Mouse (Mus musculus): ENCODE results near the gene Ctsd. TPM values are rescaled to one million over a fixed set of nuclear protein-coding genes. Genes with fewer than 3 reads are reported as not detected.

Gene Ctsd
- total RNA-seq, 1 experiment: 535 TPM

DNA sequence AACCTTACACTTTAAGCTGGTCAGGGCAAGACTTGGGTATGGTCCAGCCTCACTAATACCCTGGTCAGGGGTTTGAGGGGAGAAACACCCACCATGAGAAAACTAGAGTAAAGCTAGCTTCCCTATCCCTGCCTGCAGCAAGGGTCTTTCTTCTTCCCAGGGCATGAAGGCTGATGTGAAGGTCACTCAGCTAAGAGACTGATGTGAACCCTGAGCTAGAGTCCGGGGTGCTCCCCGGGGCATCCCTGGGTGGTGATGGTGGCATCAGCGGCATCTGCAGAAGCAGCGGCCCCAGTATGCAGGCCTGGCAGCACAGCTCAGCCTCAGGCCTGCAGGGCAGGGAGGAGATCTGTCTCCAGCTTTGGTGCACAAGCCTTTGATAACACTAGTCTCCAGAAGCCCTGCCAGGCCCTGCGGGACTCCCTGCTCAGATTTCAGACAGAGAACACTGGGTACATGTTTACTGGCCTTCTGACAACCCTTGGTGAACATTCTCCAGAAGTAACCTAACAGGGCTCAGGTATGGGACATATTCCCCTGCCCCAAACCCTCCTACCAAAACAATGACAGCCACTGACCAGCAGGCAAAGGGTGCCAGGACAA lies 13.3 kb downstream of the Ctsd start:
- DNase-seq (ENCODE audit: low read depth, low spot score): no peak
- Histone ChIP-seq H3K9me3 (ENCODE audit: control insufficient read depth, insufficient read depth, low read depth, low read length) (no peaks in the 10 kb centered on the region), H3K4me1 (ENCODE audit: control insufficient read depth in 2 of 2, insufficient read depth in 2 of 2, low read length in 2 of 2, poor library complexity in 1 of 2) (peaks cover 0 to 8% of the 10 kb centered on the region in 2 experiments; a peak in 2 of 4 replicates), H3K9ac (ENCODE audit: insufficient read depth, low read depth, low read length, poor library complexity, severe bottlenecking) (no peak overlapping the region), H3K36me3 (ENCODE audit: control insufficient read depth, insufficient read depth, low read length, poor library complexity, severe bottlenecking) (peaks cover 34% of the 10 kb centered on the region), H3K27ac (ENCODE audit: insufficient read depth, low read depth, low read length, poor library complexity, severe bottlenecking) (no peak overlapping the region), H3K4me3 (ENCODE audit: insufficient read depth in 1 of 2, low read depth in 1 of 2, low read length in 2 of 2, poor library complexity in 1 of 2, severe bottlenecking in 1 of 2) (no peak overlapping the region)
- no peak for TF ChIP-seq ZNF384 (IDR thresholded peaks at IDR 0.05; ENCODE audit: low read depth, low read length)
- TF ChIP-seq ZC3H11A (IDR thresholded peaks at IDR 0.05; ENCODE audit: borderline replicate concordance, low read depth, low read length): no peak
- no peak for TF ChIP-seq CHD2 (IDR thresholded peaks at IDR 0.05; ENCODE audit: low read depth, low read length)
- TF ChIP-seq MAFK (IDR thresholded peaks at IDR 0.05; ENCODE audit: insufficient read depth, low read depth, low read length): no peak
- TF ChIP-seq HCFC1 (IDR thresholded peaks at IDR 0.05; ENCODE audit: borderline replicate concordance, insufficient read depth, low read length): no peak
- in situ Hi-C loops (cut with MboI; ENCODE audit: low sequenced_read_pairs in 2 of 2, unreplicated experiment in 2 of 2): no loop called here

DNA sequence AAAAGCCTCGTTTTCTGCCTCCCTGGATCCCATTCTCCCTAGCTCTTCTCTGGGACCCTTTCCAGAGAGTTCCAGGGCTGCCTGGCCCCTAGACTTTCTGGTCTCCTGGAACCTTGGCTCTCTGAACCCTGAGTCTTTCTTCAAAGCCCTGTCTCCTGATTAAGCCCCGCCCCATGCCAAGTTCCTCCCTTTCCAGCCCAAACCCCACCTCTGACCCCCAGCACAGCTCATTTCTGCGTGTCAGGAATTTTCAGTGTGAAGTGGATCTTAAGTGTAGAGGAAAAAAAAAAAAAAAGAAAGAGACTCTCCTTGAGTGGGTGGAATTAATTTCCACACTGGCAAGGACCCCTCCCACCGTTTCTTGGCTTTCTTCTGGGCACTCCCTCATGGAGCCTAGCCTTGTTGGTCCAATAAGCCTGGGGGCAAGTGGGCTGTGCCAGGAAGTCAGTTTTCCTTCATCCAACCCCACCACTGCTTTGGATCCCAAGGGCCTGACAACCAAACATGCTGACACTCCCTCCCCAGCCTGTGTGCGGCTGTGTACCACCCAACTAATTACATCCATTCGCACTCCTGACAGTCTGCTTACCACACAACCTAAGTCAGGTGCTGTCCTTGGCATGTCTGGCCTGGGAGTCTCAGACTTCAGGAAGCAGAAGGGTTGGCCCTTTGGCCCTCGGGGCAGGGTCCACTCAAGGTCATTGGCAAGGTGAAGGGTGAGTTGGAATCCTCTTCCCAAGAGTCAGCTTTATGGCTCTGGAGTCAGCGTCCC lies 14.0 kb downstream of the Ctsd start, which contains the start of gene Ifitm10:
Ifitm10 (minus strand) TSS at position 113 of the 772 bp plus-strand sequence.
- H3K4me3 ChIP-seq (ENCODE audit: insufficient read depth in 1 of 2, low read depth in 1 of 2, low read length in 2 of 2, poor library complexity in 1 of 2, severe bottlenecking in 1 of 2): no peak within 1 kb of the TSS; a peak in 1 of 4 replicates
- peaks cover 27% of the 10 kb centered on the region for H3K36me3 ChIP-seq (ENCODE audit: control insufficient read depth, insufficient read depth, low read length, poor library complexity, severe bottlenecking)
- peaks cover 0 to 8% of the 10 kb centered on the region in 2 experiments; a peak in 2 of 4 replicates for H3K4me1 ChIP-seq (ENCODE audit: control insufficient read depth in 2 of 2, insufficient read depth in 2 of 2, low read length in 2 of 2, poor library complexity in 1 of 2)

DNA sequence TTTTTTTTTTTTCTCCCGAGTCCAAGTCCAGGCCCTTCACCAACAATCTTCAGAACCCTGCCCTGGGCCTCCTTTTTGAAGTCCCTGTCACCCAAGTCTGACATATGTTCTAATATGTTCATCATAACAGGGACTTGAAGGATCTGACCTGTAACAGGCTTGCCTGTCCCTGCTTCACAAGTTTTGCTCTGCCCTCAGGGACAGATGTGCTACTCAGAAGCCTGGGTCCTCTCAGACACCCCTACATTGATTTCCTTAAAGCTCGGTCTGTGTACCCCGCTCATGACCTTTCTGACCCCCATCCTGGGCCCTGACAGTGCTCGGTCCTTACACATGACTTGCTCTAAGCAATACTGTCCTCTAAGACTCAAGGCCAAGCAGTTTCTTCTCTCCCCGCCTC lies 14.8 kb downstream of the Ctsd start:
- no peak overlapping the region for H3K27ac ChIP-seq (ENCODE audit: insufficient read depth, low read depth, low read length, poor library complexity, severe bottlenecking)
- H3K4me3 ChIP-seq (ENCODE audit: insufficient read depth in 1 of 2, low read depth in 1 of 2, low read length in 2 of 2, poor library complexity in 1 of 2, severe bottlenecking in 1 of 2): no peak overlapping the region
- peaks cover 22% of the 10 kb centered on the region for H3K36me3 ChIP-seq (ENCODE audit: control insufficient read depth, insufficient read depth, low read length, poor library complexity, severe bottlenecking)
- in situ Hi-C loops (cut with MboI; ENCODE audit: low sequenced_read_pairs in 2 of 2, unreplicated experiment in 2 of 2): no loop called here
- no peak for DNase-seq (ENCODE audit: low read depth, low spot score)
- no peak overlapping the region for H3K9ac ChIP-seq (ENCODE audit: insufficient read depth, low read depth, low read length, poor library complexity, severe bottlenecking)
- TF ChIP-seq CHD2 (IDR thresholded peaks at IDR 0.05; ENCODE audit: low read depth, low read length) (no peak), HCFC1 (IDR thresholded peaks at IDR 0.05; ENCODE audit: borderline replicate concordance, insufficient read depth, low read length) (no peak), MAFK (IDR thresholded peaks at IDR 0.05; ENCODE audit: insufficient read depth, low read depth, low read length) (no peak), ZC3H11A (IDR thresholded peaks at IDR 0.05; ENCODE audit: borderline replicate concordance, low read depth, low read length) (no peak), ZNF384 (IDR thresholded peaks at IDR 0.05; ENCODE audit: low read depth, low read length) (no peak)
- no peaks in the 10 kb centered on the region for H3K9me3 ChIP-seq (ENCODE audit: control insufficient read depth, insufficient read depth, low read depth, low read length)
- peaks cover 0 to 8% of the 10 kb centered on the region in 2 experiments; a peak in 2 of 4 replicates for H3K4me1 ChIP-seq (ENCODE audit: control insufficient read depth in 2 of 2, insufficient read depth in 2 of 2, low read length in 2 of 2, poor library complexity in 1 of 2)

More for the DNA sequence above, 14.0 kb downstream of the Ctsd start, which contains the start of gene Ifitm10:
- in situ Hi-C loops (cut with MboI; ENCODE audit: low sequenced_read_pairs in 2 of 2, unreplicated experiment in 2 of 2): no loop called here
- TF ChIP-seq MAFK (IDR thresholded peaks at IDR 0.05; ENCODE audit: insufficient read depth, low read depth, low read length) (no peak), CHD2 (IDR thresholded peaks at IDR 0.05; ENCODE audit: low read depth, low read length) (no peak), ZNF384 (IDR thresholded peaks at IDR 0.05; ENCODE audit: low read depth, low read length) (no peak), HCFC1 (IDR thresholded peaks at IDR 0.05; ENCODE audit: borderline replicate concordance, insufficient read depth, low read length) (no peak), ZC3H11A (IDR thresholded peaks at IDR 0.05; ENCODE audit: borderline replicate concordance, low read depth, low read length) (no peak)
- Histone ChIP-seq H3K9ac (ENCODE audit: insufficient read depth, low read depth, low read length, poor library complexity, severe bottlenecking) (no peak within 1 kb of the TSS), H3K27ac (ENCODE audit: insufficient read depth, low read depth, low read length, poor library complexity, severe bottlenecking) (no peak within 1 kb of the TSS), H3K9me3 (ENCODE audit: control insufficient read depth, insufficient read depth, low read depth, low read length) (no peaks in the 10 kb centered on the region)
- DNase-seq (ENCODE audit: low read depth, low spot score): no peak

DNA sequence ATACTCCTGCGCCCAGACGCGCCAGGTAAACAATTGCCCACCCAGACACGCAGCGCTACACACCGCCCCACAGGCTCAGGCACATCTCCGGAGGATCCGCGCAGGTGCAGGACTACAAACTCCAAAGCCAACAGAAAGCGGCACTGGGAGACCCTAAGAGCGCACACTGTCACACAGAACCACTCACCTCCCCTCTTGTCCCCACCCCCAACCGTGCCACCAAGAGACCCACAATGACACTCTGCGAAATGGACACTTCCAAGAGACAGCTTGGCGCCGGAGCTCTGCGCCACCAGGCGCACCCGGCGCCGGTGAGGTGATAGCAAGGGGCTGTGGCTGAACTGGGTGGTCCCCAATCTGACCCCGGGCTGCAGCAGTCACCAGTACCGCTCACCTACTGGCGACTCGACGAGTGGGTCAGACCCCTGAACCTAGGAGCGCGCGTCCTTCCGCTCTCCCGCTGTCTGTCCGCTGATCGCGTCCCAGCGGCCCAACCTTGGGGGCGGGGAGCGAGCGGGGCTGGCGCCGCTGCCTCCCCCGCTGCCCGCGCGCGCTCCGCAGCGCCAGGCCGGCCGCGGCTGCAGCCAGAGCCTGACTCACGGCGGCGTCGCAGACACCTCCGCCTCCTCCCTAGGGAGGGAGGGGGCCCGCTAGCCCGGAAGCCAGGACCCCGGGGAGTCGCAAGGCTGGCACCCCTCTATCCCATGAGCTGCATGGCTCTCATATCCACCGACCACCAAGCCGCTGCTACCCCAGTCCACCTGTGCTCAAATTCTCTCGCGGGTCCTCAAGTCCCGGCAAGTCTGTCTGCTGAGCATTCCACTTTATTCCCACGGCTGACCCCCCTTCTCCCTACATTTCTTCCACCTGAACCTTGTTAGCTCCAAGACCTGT lies 15.8 kb downstream of the Ctsd start:
- Histone ChIP-seq H3K27ac (ENCODE audit: insufficient read depth, low read depth, low read length, poor library complexity, severe bottlenecking) (no peak overlapping the region), H3K9ac (ENCODE audit: insufficient read depth, low read depth, low read length, poor library complexity, severe bottlenecking) (peak overlapping the region; percentile 1; the same call in 1 of the 2 replicates), H3K4me3 (ENCODE audit: insufficient read depth in 1 of 2, low read depth in 1 of 2, low read length in 2 of 2, poor library complexity in 1 of 2, severe bottlenecking in 1 of 2) (peak overlapping the region; percentile 65 to 70), H3K4me1 (ENCODE audit: control insufficient read depth in 2 of 2, insufficient read depth in 2 of 2, low read length in 2 of 2, poor library complexity in 1 of 2) (peaks cover 0 to 8% of the 10 kb centered on the region in 2 experiments; a peak in 2 of 4 replicates), H3K9me3 (ENCODE audit: control insufficient read depth, insufficient read depth, low read depth, low read length) (no peaks in the 10 kb centered on the region), H3K36me3 (ENCODE audit: control insufficient read depth, insufficient read depth, low read length, poor library complexity, severe bottlenecking) (peaks cover 14% of the 10 kb centered on the region)
- DNase-seq (ENCODE audit: low read depth, low spot score): no peak
- in situ Hi-C loops (cut with MboI; ENCODE audit: low sequenced_read_pairs in 2 of 2, unreplicated experiment in 2 of 2): no loop called here
- TF ChIP-seq ZC3H11A (IDR thresholded peaks at IDR 0.05; ENCODE audit: borderline replicate concordance, low read depth, low read length) (no peak), HCFC1 (IDR thresholded peaks at IDR 0.05; ENCODE audit: borderline replicate concordance, insufficient read depth, low read length) (no peak), ZNF384 (IDR thresholded peaks at IDR 0.05; ENCODE audit: low read depth, low read length) (no peak), CHD2 (IDR thresholded peaks at IDR 0.05; ENCODE audit: low read depth, low read length) (no peak), MAFK (IDR thresholded peaks at IDR 0.05; ENCODE audit: insufficient read depth, low read depth, low read length) (no peak)
